12 mouse cellular contexts compared by ENCODE assay signal in the genomic region with DNA sequence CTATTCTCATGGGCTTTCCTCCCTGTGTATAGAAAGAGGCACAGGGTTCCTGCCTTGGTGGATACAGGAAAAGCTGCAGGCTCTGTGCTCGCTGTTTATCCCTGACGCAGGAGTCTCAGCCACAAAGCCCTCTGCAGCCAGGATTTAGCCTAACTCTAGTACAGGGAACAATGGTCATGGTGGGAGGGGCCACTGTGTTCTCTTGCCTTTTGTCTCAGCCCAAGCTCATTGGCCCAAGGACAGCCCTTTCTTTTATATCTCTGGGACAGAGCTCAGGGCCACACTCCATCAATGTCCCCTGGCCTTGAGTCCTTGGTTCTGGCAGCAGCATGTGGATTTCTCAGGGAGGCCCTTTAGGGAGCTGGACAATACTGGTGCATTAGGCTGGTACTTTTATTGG.
A peak's percentile ranks its signal among the peaks of the same experiment; 100 is the strongest.
DNase-seq lines count a peak whose midpoint lies in the region; ATAC-seq lines count a peak whose summit lies in the region.
"Had no signal": no experiment of that assay in that cellular context is flagged by ENCODE, and none has a peak within 500 bp of the region (broad histone marks: within the 10 kb centered on the region; RNA-seq: fewer than 3 reads in every experiment).

No protein-coding gene starts in this region.

- H3K36me3 ChIP-seq in heart, embryonic 12.5 days: 0 out of 2 replicates have a peak, but pooled peaks cover 10% of the 10 kb centered on the region
- H3K36me3 ChIP-seq: limb, embryonic 12.5 days had no signal

- H3K9ac ChIP-seq in heart, embryonic 12.5 days: no peak overlapping the region
- H3K9ac ChIP-seq: heart, embryonic 15.5 days; limb, embryonic 12.5 days had no signal

- H3K27me3 ChIP-seq in heart, embryonic 12.5 days (replicated peaks): no peaks in the 10 kb centered on the region
- H3K27me3 ChIP-seq: heart, embryonic 15.5 days; limb, embryonic 12.5 days had no signal

- no peak overlapping the region for H3K27ac ChIP-seq in heart, embryonic 12.5 days (ENCODE audit: poor library complexity, severe bottlenecking)
- H3K27ac ChIP-seq: heart, embryonic 15.5 days; limb, embryonic 12.5 days had no signal

- H3K4me1 ChIP-seq in heart, embryonic 12.5 days (replicated peaks): peaks cover 41% of the 10 kb centered on the region

- peak; percentile 20 for DNase-seq in heart, adult 8-10 months (ENCODE audit: low spot score)
- peak; percentile 68 for DNase-seq in ovary, adult 18-20 months (ENCODE audit: low spot score)
- no peak for DNase-seq in ovary, postnatal 14 days (ENCODE audit: low spot score)
- DNase-seq in heart, postnatal 10 days: peak; percentile 20 to 38
- peak; percentile 46 for DNase-seq in yolk sac, embryonic 10.5 days (ENCODE audit: low spot score)
- no peak for DNase-seq in MN1 (ENCODE audit: low spot score)
- DNase-seq in layer of hippocampus, adult 9-11 months: no peak
- DNase-seq: cerebellum, postnatal 10 days had no signal

- intact Hi-C loops in heart, postnatal 10 days (cut with DNase I): no loop called here

- no peak overlapping the region for H3K4me3 ChIP-seq in heart, embryonic 12.5 days
- H3K4me3 ChIP-seq: heart, embryonic 15.5 days; limb, embryonic 12.5 days; megakaryocyte, embryonic 14.5 days had no signal

- no peak for ATAC-seq in heart, embryonic 12.5 days (ENCODE audit: insufficient number of reproducible peaks, low FRiP score)

- H3K9me3 ChIP-seq in heart, embryonic 12.5 days (replicated peaks): no peaks in the 10 kb centered on the region
- H3K9me3 ChIP-seq: heart, embryonic 15.5 days; limb, embryonic 12.5 days; megakaryocyte, embryonic 14.5 days had no signal

- no peak overlapping the region for H3K4me2 ChIP-seq in heart, embryonic 12.5 days
- H3K4me2 ChIP-seq: heart, embryonic 15.5 days; limb, embryonic 12.5 days had no signal

- 48% methylated on average over 2 of the region's 2 CpGs for WGBS in heart, embryonic 12.5 days

Comparison
In these comparisons a context has a peak if more than half of its experiments do, and no peak if none do; other contexts are left out.
1. DNase-seq: peak in heart, adult 8-10 months (single experiment), ovary, adult 18-20 months (single experiment), heart, postnatal 10 days (2 of 2) and yolk sac, embryonic 10.5 days (single experiment); none in ovary, postnatal 14 days (single experiment), MN1 (single experiment) and layer of hippocampus, adult 9-11 months (single experiment).